Mouse (Mus musculus): Measurements from ENCODE around the gene Olfr114. TPM values are rescaled to one million over a fixed set of nuclear protein-coding genes. Genes with fewer than 3 reads are reported as not detected.

Olfr114 gene
- polyA plus RNA-seq (2012; rRNA removed) = not detected in 2 replicates

GRCm38 (mm10) chr17:37592643-37593042 lies at the start of gene Olfr114:
TSS of gene Olfr114 (minus strand) at chr17:37592743.

GRCm38 (mm10) chr17:37627009-37627408 lies 34.5 kb upstream of the Olfr114 start, which contains the start of the genes Olfr115 and Olfr116:
TSS of gene Olfr115 (minus strand) at chr17:37627109.
TSS of gene Olfr116 (minus strand) at chr17:37627199.

GRCm38 (mm10) chr17:37577563-37577962 lies 15.0 kb downstream of the Olfr114 start, which contains the start of gene Olfr113:
TSS of gene Olfr113 (minus strand) at chr17:37577663.

GRCm38 (mm10) chr17:37569351-37569750 lies 23.2 kb downstream of the Olfr114 start, which contains the start of gene Olfr112:
TSS of gene Olfr112 (minus strand) at chr17:37569451.

Other genes starting within 250 kb of the Olfr114 start
- gene Olfr104-ps, start 233.2 kb downstream of the Olfr114 start, polyA plus RNA-seq (2012; rRNA removed) = not detected in 2 replicates
- not detected in 2 replicates for gene Olfr105-ps, start 213.7 kb downstream of the Olfr114 start, polyA plus RNA-seq (2012; rRNA removed)
- not detected in 2 replicates for gene Olfr106-ps, start 202.3 kb downstream of the Olfr114 start, polyA plus RNA-seq (2012; rRNA removed)
- not detected in 2 replicates for gene Olfr107, start 193.5 kb downstream of the Olfr114 start, polyA plus RNA-seq (2012; rRNA removed)
- not detected in 2 replicates for gene Olfr108, start 147.3 kb downstream of the Olfr114 start, polyA plus RNA-seq (2012; rRNA removed)
- not detected in 2 replicates for gene Olfr109, start 133.8 kb downstream of the Olfr114 start, polyA plus RNA-seq (2012; rRNA removed)
- 0.05 TPM in 1 of 2 replicates, not detected in the other for gene H2-M2, start 109.2 kb downstream of the Olfr114 start, polyA plus RNA-seq (2012; rRNA removed)
- gene Olfr110, start 100.3 kb downstream of the Olfr114 start, polyA plus RNA-seq (2012; rRNA removed) = not detected in 2 replicates
- gene Olfr111, start 84.7 kb downstream of the Olfr114 start, polyA plus RNA-seq (2012; rRNA removed) = 0.03 TPM in 1 of 2 replicates, not detected in the other
- not detected in 2 replicates for gene Olfr112, start 23.3 kb downstream of the Olfr114 start, polyA plus RNA-seq (2012; rRNA removed)
- gene Olfr113, start 15.1 kb downstream of the Olfr114 start, polyA plus RNA-seq (2012; rRNA removed) = not detected in 2 replicates
- not detected in 2 replicates for gene Olfr115, start 34.4 kb upstream of the Olfr114 start, polyA plus RNA-seq (2012; rRNA removed)
- not detected in 2 replicates for gene Olfr116, start 34.5 kb upstream of the Olfr114 start, polyA plus RNA-seq (2012; rRNA removed)
- gene Olfr117, start 71.0 kb upstream of the Olfr114 start, polyA plus RNA-seq (2012; rRNA removed) = not detected in 2 replicates
- not detected in 2 replicates for gene Olfr118, start 74.2 kb upstream of the Olfr114 start, polyA plus RNA-seq (2012; rRNA removed)
- not detected in 2 replicates for gene Olfr119, start 103.8 kb upstream of the Olfr114 start, polyA plus RNA-seq (2012; rRNA removed)
- gene Olfr120, start 129.1 kb upstream of the Olfr114 start, polyA plus RNA-seq (2012; rRNA removed) = not detected in 2 replicates
- gene Olfr121, start 156.1 kb upstream of the Olfr114 start, polyA plus RNA-seq (2012; rRNA removed) = not detected in 2 replicates
- gene Olfr122, start 175.9 kb upstream of the Olfr114 start, polyA plus RNA-seq (2012; rRNA removed) = not detected in 2 replicates
- gene Olfr123, start 200.8 kb upstream of the Olfr114 start, polyA plus RNA-seq (2012; rRNA removed) = not detected in 2 replicates
- not detected in 2 replicates for gene Olfr124, start 207.1 kb upstream of the Olfr114 start, polyA plus RNA-seq (2012; rRNA removed)
- gene Olfr125, start 240.2 kb upstream of the Olfr114 start, polyA plus RNA-seq (2012; rRNA removed) = not detected in 2 replicates

Measured in stomach, adult 2 months (tissue).